In genomic region chr5:144457623-144458287, GRCm38 (mm10) we compare ENCODE assay signal across 8 mouse cellular contexts.
DNase-seq lines count a peak whose midpoint lies in the region; ATAC-seq lines count a peak whose summit lies in the region.

No protein-coding gene starts in this region.

- no peaks in the 10 kb centered on the region for H3K9me3 ChIP-seq in kidney, embryonic 16.5 days (ENCODE audit: low read length)
- no peaks in the 10 kb centered on the region for H3K9me3 ChIP-seq in forebrain, embryonic 14.5 days (replicated peaks; ENCODE audit: control insufficient read depth, low read length)
- H3K9me3 ChIP-seq in limb, embryonic 15.5 days = no peaks in the 10 kb centered on the region
- no peaks in the 10 kb centered on the region for H3K9me3 ChIP-seq in neural tube, embryonic 13.5 days

- ATAC-seq in kidney, embryonic 16.5 days (ENCODE audit: low FRiP score, low TSS enrichment) = peak; percentile 86
- peak; percentile 72 for ATAC-seq in forebrain, embryonic 14.5 days
- 0 out of 2 replicates have a peak, but pooled peaks have one; percentile 30 for ATAC-seq in limb, embryonic 15.5 days (ENCODE audit: insufficient number of reproducible peaks, low FRiP score, low TSS enrichment, low read depth)
- ATAC-seq in neural tube, embryonic 13.5 days (ENCODE audit: low read depth) = peak; percentile 76; the same call in 1 of the 2 replicates
- ATAC-seq in CD4-positive, CD25-positive, alpha-beta regulatory T cell, adult 4 months = no peak

- peak overlapping the region; percentile 57 for H3K4me2 ChIP-seq in kidney, embryonic 16.5 days (replicated peaks; ENCODE audit: low read depth, low read length)
- H3K4me2 ChIP-seq in forebrain, embryonic 14.5 days (ENCODE audit: low read length) = peak overlapping the region; percentile 28
- H3K4me2 ChIP-seq in limb, embryonic 15.5 days = peak overlapping the region; percentile 38
- peak overlapping the region; percentile 30 for H3K4me2 ChIP-seq in neural tube, embryonic 13.5 days

- no peaks in the 10 kb centered on the region for H3K36me3 ChIP-seq in kidney, embryonic 16.5 days (ENCODE audit: insufficient read depth, low read length)
- H3K36me3 ChIP-seq in forebrain, embryonic 14.5 days (ENCODE audit: control insufficient read depth, insufficient read depth, low read length) = no peaks in the 10 kb centered on the region
- no peaks in the 10 kb centered on the region for H3K36me3 ChIP-seq in limb, embryonic 15.5 days
- no peaks in the 10 kb centered on the region for H3K36me3 ChIP-seq in neural tube, embryonic 13.5 days

- intact Hi-C loops in left cerebral cortex, postnatal 14 days (cut with DNase I) = no loop called here

- 5% methylated on average over 11 of the region's 11 CpGs for WGBS in kidney, embryonic 16.5 days
- 4% methylated on average over 11 of the region's 11 CpGs for WGBS in forebrain, embryonic 14.5 days
- WGBS in limb, embryonic 15.5 days = 5% methylated on average over 11 of the region's 11 CpGs
- WGBS in neural tube, embryonic 13.5 days = 5% methylated on average over 11 of the region's 11 CpGs

- peak overlapping the region; percentile 31 for H3K4me3 ChIP-seq in kidney, embryonic 16.5 days (ENCODE audit: low read length)
- no peak overlapping the region for H3K4me3 ChIP-seq in forebrain, embryonic 14.5 days (ENCODE audit: low read depth, low read length)
- peak overlapping the region; percentile 14 for H3K4me3 ChIP-seq in limb, embryonic 15.5 days
- H3K4me3 ChIP-seq in neural tube, embryonic 13.5 days = no peak overlapping the region

- H3K4me1 ChIP-seq in kidney, embryonic 16.5 days (ENCODE audit: insufficient read depth, low read length) = peaks cover 7% of the 10 kb centered on the region
- 0 out of 2 replicates have a peak, but pooled peaks cover 3% of the 10 kb centered on the region for H3K4me1 ChIP-seq in forebrain, embryonic 14.5 days (ENCODE audit: control insufficient read depth, insufficient read depth, low read length)
- H3K4me1 ChIP-seq in limb, embryonic 15.5 days = peaks cover 7% of the 10 kb centered on the region
- H3K4me1 ChIP-seq in neural tube, embryonic 13.5 days (replicated peaks) = peaks cover 8% of the 10 kb centered on the region; the same call in 1 of the 2 replicates

- peak overlapping the region; percentile 27 for H3K27ac ChIP-seq in kidney, embryonic 16.5 days (ENCODE audit: low read length)
- peak overlapping the region; percentile 22; the same call in 1 of the 2 replicates for H3K27ac ChIP-seq in forebrain, embryonic 14.5 days (ENCODE audit: low read depth, low read length)
- no peak overlapping the region for H3K27ac ChIP-seq in limb, embryonic 15.5 days
- H3K27ac ChIP-seq in neural tube, embryonic 13.5 days (replicated peaks) = no peak overlapping the region

- H3K9ac ChIP-seq in kidney, embryonic 16.5 days (replicated peaks; ENCODE audit: low read length) = peak overlapping the region; percentile 49
- H3K9ac ChIP-seq in forebrain, embryonic 14.5 days (ENCODE audit: low read length) = no peak overlapping the region
- no peak overlapping the region for H3K9ac ChIP-seq in limb, embryonic 15.5 days
- H3K9ac ChIP-seq in neural tube, embryonic 13.5 days = no peak overlapping the region

- DNase-seq in kidney, adult 18-20 months = no peak
- peak; percentile 78 for DNase-seq in forebrain, embryonic 14.5 days (ENCODE audit: low spot score)
- DNase-seq in left cerebral cortex, adult 9 months (ENCODE audit: low spot score in 2 of 2) = no peak
- DNase-seq in left cerebral cortex, postnatal 14 days (ENCODE audit: low spot score in 2 of 2) = no peak

- no peaks in the 10 kb centered on the region for H3K27me3 ChIP-seq in kidney, embryonic 16.5 days (ENCODE audit: insufficient read depth, low read length)
- no peaks in the 10 kb centered on the region for H3K27me3 ChIP-seq in forebrain, embryonic 14.5 days (replicated peaks; ENCODE audit: control insufficient read depth, insufficient read depth, low read length)
- H3K27me3 ChIP-seq in limb, embryonic 15.5 days = no peaks in the 10 kb centered on the region
- no peaks in the 10 kb centered on the region for H3K27me3 ChIP-seq in neural tube, embryonic 13.5 days

Comparison
In these comparisons a context has a peak if more than half of its experiments do, and no peak if none do; other contexts are left out.
1. H3K27ac ChIP-seq: peak in kidney, embryonic 16.5 days (single experiment) and forebrain, embryonic 14.5 days (single experiment); none in limb, embryonic 15.5 days (single experiment) and neural tube, embryonic 13.5 days (single experiment).
2. H3K4me3 ChIP-seq: peak in kidney, embryonic 16.5 days (single experiment) and limb, embryonic 15.5 days (single experiment); none in forebrain, embryonic 14.5 days (single experiment) and neural tube, embryonic 13.5 days (single experiment).
3. Peak in every context shown above with its lines, with median percentiles within 50 percentile points of each other: H3K4me2 ChIP-seq.